Mouse (Mus musculus): Measurements from ENCODE around the gene Nr0b1. TPM values are rescaled to one million over a fixed set of nuclear protein-coding genes. Genes with fewer than 3 reads are reported as not detected.

The Nr0b1 gene
- not detected for total RNA-seq (2021)
- long read RNA-seq, experiment 1: 0 reads
- long read RNA-seq, experiment 2: 0 reads

- DNase-seq: no peak
These were observed at the start of gene Nr0b1 for GRCm38 (mm10) chrX:86191614-86192419. TSS of gene Nr0b1 (plus strand) at chrX:86191764.

GRCm38 (mm10) chrX:86187250-86187649 lies 4.3 kb upstream of the Nr0b1 start:
- DNase-seq: no peak

GRCm38 (mm10) chrX:86192420-86192994 lies 943 bp downstream of the Nr0b1 start:
- no peak for DNase-seq

GRCm38 (mm10) chrX:86193386-86193785 lies 1.8 kb downstream of the Nr0b1 start:
- no peak for DNase-seq

GRCm38 (mm10) chrX:86237246-86237645 lies 45.7 kb downstream of the Nr0b1 start:
- DNase-seq: no peak

Other genes starting within 250 kb of the Nr0b1 start
- not detected for gene Samt3, start 147.6 kb upstream of the Nr0b1 start, total RNA-seq (2021)
- gene Mageb4, start 113.3 kb downstream of the Nr0b1 start, total RNA-seq (2021): not detected